Mouse (Mus musculus) myocyte (in vitro differentiated cells): ENCODE measurements around the gene Pgls.

ENCODE experiments used
- CEBPB ChIP-seq: IDR thresholded peaks from 2 replicates; pipeline ENCODE4 v1.6.1; 2011; ENCODE audit warnings: mild to moderate bottlenecking, moderate library complexity; ENCODE audit not compliant: poor library complexity, insufficient read depth, severe bottlenecking
- E2F4 ChIP-seq: IDR thresholded peaks from one replicate; pipeline ENCODE4 v1.6.1; 2011; ENCODE audit warnings: mild to moderate bottlenecking, control low read depth, moderate library complexity; ENCODE audit not compliant: insufficient read depth
- MAX ChIP-seq: IDR thresholded peaks from one replicate; pipeline ENCODE4 v1.6.1; 2011; ENCODE audit warnings: low read depth, mild to moderate bottlenecking, control low read depth
- MYOD1 ChIP-seq, 3 experiments: IDR thresholded peaks; one replicate each; pipeline ENCODE4 v1.6.1; 2011; ENCODE audit warnings: control low read depth in 2 of 3, low read depth in 2 of 3, mild to moderate bottlenecking in 2 of 3, moderate library complexity in 1 of 3; ENCODE audit not compliant: insufficient read length in 2 of 3, control insufficient read depth in 1 of 3
- MYOG ChIP-seq, 3 experiments: IDR thresholded peaks; one replicate each; pipeline ENCODE4 v1.6.1; 2011; ENCODE audit warnings: control low read depth in 2 of 3, low read depth in 2 of 3, mild to moderate bottlenecking in 2 of 3; ENCODE audit not compliant: insufficient read length in 2 of 3, control insufficient read depth in 1 of 3, insufficient read depth in 1 of 3
- POLR2A ChIP-seq: IDR thresholded peaks from one replicate; pipeline ENCODE4 v1.6.1; 2011; ENCODE audit warnings: low read depth, mild to moderate bottlenecking, control low read depth, moderate library complexity; ENCODE audit not compliant: insufficient read length
- POLR2AphosphoS2 ChIP-seq: IDR thresholded peaks from one replicate; pipeline ENCODE4 v1.6.1; 2011; ENCODE audit warnings: low read depth, control low read depth; ENCODE audit not compliant: insufficient read length
- SRF ChIP-seq: IDR thresholded peaks from one replicate; pipeline ENCODE4 v1.6.1; 2011; ENCODE audit warnings: low read depth; ENCODE audit not compliant: control insufficient read depth, insufficient read length
- TCF12 ChIP-seq: IDR thresholded peaks from one replicate; pipeline ENCODE4 v1.6.1; 2011; ENCODE audit warnings: mild to moderate bottlenecking, control low read depth; ENCODE audit not compliant: poor library complexity, insufficient read depth, severe bottlenecking
- TCF3 ChIP-seq: IDR thresholded peaks from one replicate; pipeline ENCODE4 v1.6.1; 2011; ENCODE audit warnings: low read depth, control low read depth; ENCODE audit not compliant: insufficient read length
- USF1 ChIP-seq: IDR thresholded peaks from one replicate; pipeline ENCODE4 v1.6.1; 2011; ENCODE audit warnings: low read depth, mild to moderate bottlenecking, control low read depth, moderate library complexity

GRCm38 (mm10) chr8:71572847-71573633, 18.9 kb upstream of the Pgls start:
- TF ChIP-seq POLR2A (no peak), MAX (no peak), CEBPB (no peak), USF1 (no peak), MYOD1 (IDR thresholded peaks at IDR 0.05; ENCODE audit: control insufficient read depth in 1 of 3, insufficient read length in 2 of 3, low read depth in 2 of 3) (peak in 2 of 3 experiments; percentile 40 to 61), MYOG (IDR thresholded peaks at IDR 0.05; ENCODE audit: control insufficient read depth in 1 of 3, insufficient read depth in 1 of 3, insufficient read length in 2 of 3, low read depth in 2 of 3) (peak in 1 of 3 experiments; percentile 18), TCF12 (no peak), POLR2AphosphoS2 (no peak), SRF (no peak), TCF3 (no peak), E2F4 (no peak)
